Comparison of ENCODE assay signal across 19 mouse cellular contexts in the genomic region with DNA sequence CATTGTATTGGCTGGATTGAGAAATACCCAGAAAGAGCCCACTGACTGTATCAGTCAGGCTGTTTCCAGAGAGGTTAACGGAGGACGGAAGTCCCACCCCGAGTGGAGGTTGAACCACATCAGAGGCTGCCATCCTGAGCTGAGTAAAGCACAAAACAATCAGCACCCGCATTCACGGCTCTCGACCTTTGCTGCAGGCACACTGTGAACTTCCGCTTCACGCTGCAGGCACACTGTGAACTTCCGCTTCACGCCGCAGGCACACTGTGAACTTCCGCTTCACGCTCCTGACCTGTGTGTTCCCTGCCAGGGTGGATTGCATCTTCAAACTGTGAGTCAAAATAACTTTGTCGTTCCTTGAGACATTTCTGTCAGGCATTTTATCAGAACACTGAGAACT. TPM values are rescaled to one million over a fixed set of nuclear protein-coding genes. Genes with fewer than 3 reads are reported as not detected.
DNase-seq lines count a peak whose midpoint lies in the region; ATAC-seq and TF ChIP-seq lines count a peak whose summit lies in the region.
"Had no signal": no experiment of that assay in that cellular context is flagged by ENCODE, and none has a peak within 500 bp of the region (broad histone marks: within the 10 kb centered on the region; RNA-seq: fewer than 3 reads in every experiment).

No protein-coding gene starts in this region.

- no peak for TF ChIP-seq RAD21 in MEL (IDR thresholded peaks at IDR 0.05; ENCODE audit: low read depth, low read length)

- H3K4me3 ChIP-seq in MEL (ENCODE audit: control insufficient read depth in 1 of 2, insufficient read depth in 1 of 2, low read depth in 2 of 2, low read length in 2 of 2): peak overlapping the region; percentile 60 to 61
- peak overlapping the region; percentile 22; the same call in 1 of the 2 replicates for H3K4me3 ChIP-seq in liver, embryonic 12.5 days
- H3K4me3 ChIP-seq in thymus, adult 2 months (ENCODE audit: control insufficient read depth, insufficient read depth, low read length): no peak overlapping the region
- H3K4me3 ChIP-seq in midbrain, embryonic 16.5 days (ENCODE audit: low read depth, low read length): no peak overlapping the region
- H3K4me3 ChIP-seq in embryonic facial prominence, embryonic 10.5 days: no peak overlapping the region
- H3K4me3 ChIP-seq: embryonic facial prominence, embryonic 15.5 days; forebrain, embryonic 12.5 days had no signal

- peak in 1 of 2 experiments; percentile 37; a peak in 1 of 4 replicates for TF ChIP-seq EP300 in MEL (IDR thresholded peaks at IDR 0.05; ENCODE audit: low read depth in 1 of 2, low read length in 2 of 2)

- H3K36me3 ChIP-seq in MEL (ENCODE audit: control insufficient read depth in 1 of 2, insufficient read depth in 2 of 2, low read length in 2 of 2): peaks cover 0 to 3% of the 10 kb centered on the region in 2 experiments; a peak in 2 of 4 replicates
- H3K36me3 ChIP-seq in liver, embryonic 12.5 days: no peaks in the 10 kb centered on the region
- no peaks in the 10 kb centered on the region for H3K36me3 ChIP-seq in thymus, adult 2 months (ENCODE audit: control insufficient read depth, insufficient read depth, low read length)
- H3K36me3 ChIP-seq in midbrain, embryonic 16.5 days (ENCODE audit: control insufficient read depth, insufficient read depth, low read length): no peaks in the 10 kb centered on the region
- H3K36me3 ChIP-seq in embryonic facial prominence, embryonic 10.5 days (replicated peaks): no peaks in the 10 kb centered on the region
- H3K36me3 ChIP-seq: embryonic facial prominence, embryonic 15.5 days; forebrain, embryonic 12.5 days had no signal

- H3K27me3 ChIP-seq in MEL (ENCODE audit: control insufficient read depth in 1 of 2, insufficient read depth in 2 of 2, low read length in 2 of 2): no peaks in the 10 kb centered on the region; a peak in 1 of 4 replicates
- H3K27me3 ChIP-seq in liver, embryonic 12.5 days (replicated peaks): no peaks in the 10 kb centered on the region
- no peaks in the 10 kb centered on the region for H3K27me3 ChIP-seq in thymus, adult 2 months (ENCODE audit: control insufficient read depth, insufficient read depth, low read length)
- H3K27me3 ChIP-seq in midbrain, embryonic 16.5 days (ENCODE audit: control insufficient read depth, insufficient read depth, low read depth, low read length): no peaks in the 10 kb centered on the region
- no peaks in the 10 kb centered on the region for H3K27me3 ChIP-seq in embryonic facial prominence, embryonic 10.5 days (replicated peaks; ENCODE audit: low read depth, poor library complexity, severe bottlenecking)
- H3K27me3 ChIP-seq: embryonic facial prominence, embryonic 15.5 days; forebrain, embryonic 12.5 days had no signal

- H3K9me3 ChIP-seq in MEL (replicated peaks; ENCODE audit: insufficient read depth, low read length): no peaks in the 10 kb centered on the region
- no peaks in the 10 kb centered on the region for H3K9me3 ChIP-seq in liver, embryonic 12.5 days (replicated peaks)
- H3K9me3 ChIP-seq in midbrain, embryonic 16.5 days (replicated peaks; ENCODE audit: control insufficient read depth, low read length, poor library complexity, severe bottlenecking): no peaks in the 10 kb centered on the region
- no peaks in the 10 kb centered on the region for H3K9me3 ChIP-seq in embryonic facial prominence, embryonic 10.5 days
- H3K9me3 ChIP-seq: embryonic facial prominence, embryonic 15.5 days; forebrain, embryonic 12.5 days had no signal

- peak overlapping the region; percentile 98 for H3K27ac ChIP-seq in MEL (ENCODE audit: control insufficient read depth, low read depth, low read length)
- H3K27ac ChIP-seq in liver, embryonic 12.5 days: no peak overlapping the region
- no peak overlapping the region for H3K27ac ChIP-seq in thymus, adult 2 months (ENCODE audit: control insufficient read depth, insufficient read depth, low read length)
- no peak overlapping the region for H3K27ac ChIP-seq in midbrain, embryonic 16.5 days (ENCODE audit: low read length)
- H3K27ac ChIP-seq in embryonic facial prominence, embryonic 10.5 days (replicated peaks): no peak overlapping the region
- H3K27ac ChIP-seq: embryonic facial prominence, embryonic 15.5 days; forebrain, embryonic 12.5 days had no signal

- peak overlapping the region; percentile 48 for H3K4me2 ChIP-seq in liver, embryonic 12.5 days
- no peak overlapping the region for H3K4me2 ChIP-seq in midbrain, embryonic 16.5 days (ENCODE audit: low read length)
- H3K4me2 ChIP-seq: embryonic facial prominence, embryonic 15.5 days; forebrain, embryonic 12.5 days; midbrain, embryonic 11.5 days had no signal

- no peak for TF ChIP-seq CTCF in MEL (IDR thresholded peaks at IDR 0.05 in 2 of 3, conservative IDR thresholded peaks at IDR 0.05 in 1 of 3; ENCODE audit: control insufficient read depth in 1 of 3, insufficient read depth in 1 of 3, low read depth in 2 of 3, low read length in 3 of 3, poor library complexity in 1 of 3, severe bottlenecking in 1 of 3)
- no peak for TF ChIP-seq CTCF in thymus, adult 2 months (IDR thresholded peaks at IDR 0.05; ENCODE audit: borderline replicate concordance, control insufficient read depth, extremely low read depth, insufficient read depth, low read length, poor library complexity)

- peak; percentile 28 to 64; a peak in 2 of 4 replicates for TF ChIP-seq POLR2A in MEL (IDR thresholded peaks at IDR 0.05; ENCODE audit: control insufficient read depth in 1 of 2, insufficient read depth in 1 of 2, low read depth in 1 of 2, low read length in 2 of 2, poor library complexity in 1 of 2)
- no peak for TF ChIP-seq POLR2A in thymus, adult 2 months (IDR thresholded peaks at IDR 0.05; ENCODE audit: control insufficient read depth, extremely low read depth, insufficient read depth, low read length, poor library complexity)

- H3K4me1 ChIP-seq in MEL (ENCODE audit: control insufficient read depth in 1 of 2, insufficient read depth in 2 of 2, low read length in 2 of 2): peaks cover 0 to 11% of the 10 kb centered on the region in 2 experiments; a peak in 3 of 4 replicates
- peaks cover 21% of the 10 kb centered on the region for H3K4me1 ChIP-seq in liver, embryonic 12.5 days
- 0 out of 2 replicates have a peak, but pooled peaks cover 5% of the 10 kb centered on the region for H3K4me1 ChIP-seq in thymus, adult 2 months (replicated peaks; ENCODE audit: control insufficient read depth, insufficient read depth, low read length)
- H3K4me1 ChIP-seq in midbrain, embryonic 16.5 days (ENCODE audit: control insufficient read depth, insufficient read depth, low read length): no peaks in the 10 kb centered on the region
- H3K4me1 ChIP-seq in embryonic facial prominence, embryonic 10.5 days: no peaks in the 10 kb centered on the region
- H3K4me1 ChIP-seq: embryonic facial prominence, embryonic 15.5 days; forebrain, embryonic 12.5 days had no signal

- peak; percentile 98 for ATAC-seq in CD4-positive, CD25-positive, alpha-beta regulatory T cell, adult 4 months
- ATAC-seq in liver, embryonic 12.5 days: no peak
- no peak for ATAC-seq in midbrain, embryonic 16.5 days
- ATAC-seq: intestine, postnatal 0 days had no signal

- peak overlapping the region; percentile 59 for H3K9ac ChIP-seq in MEL (ENCODE audit: control insufficient read depth, low read depth, low read length, poor library complexity, severe bottlenecking)
- no peak overlapping the region for H3K9ac ChIP-seq in liver, embryonic 12.5 days
- H3K9ac ChIP-seq in midbrain, embryonic 16.5 days (ENCODE audit: low read depth, low read length): no peak overlapping the region
- H3K9ac ChIP-seq: embryonic facial prominence, embryonic 15.5 days; forebrain, embryonic 12.5 days had no signal

- peak; percentile 94 for DNase-seq in MEL (ENCODE audit: low read depth, low spot score)
- DNase-seq in thymus, adult 2 months: peak; percentile 59
- no peak for DNase-seq in gastrocnemius, adult 8-10 months (ENCODE audit: low spot score in 2 of 2)
- no peak for DNase-seq in embryonic facial prominence, embryonic 10.5 days (ENCODE audit: low spot score)
- no peak for DNase-seq in heart, postnatal 36 days
- DNase-seq: heart, postnatal 4 days; kidney, postnatal 25 days had no signal

- no peaks in the 10 kb centered on the region for H3K79me2 ChIP-seq in MEL (ENCODE audit: control insufficient read depth, insufficient read depth, low read length, poor library complexity)

- WGBS in liver, embryonic 12.5 days (ENCODE audit: insufficient replicate concordance): 49% methylated on average over 14 of the region's 14 CpGs
- WGBS in thymus, adult 2 months: 55% methylated on average over 14 of the region's 14 CpGs
- WGBS in midbrain, embryonic 16.5 days: 84% methylated on average over 14 of the region's 14 CpGs
- WGBS in embryonic facial prominence, embryonic 10.5 days: 84% methylated on average over 14 of the region's 14 CpGs

- intact Hi-C loops in heart, postnatal 36 days (cut with DNase I): no loop called here

TF ChIP-seq in MEL, 35 proteins besides CTCF, POLR2A, EP300 and RAD21 (continues in another document):
- TF ChIP-seq SMC3 (IDR thresholded peaks at IDR 0.05; ENCODE audit: low read depth, low read length) (no peak), NELFE (IDR thresholded peaks at IDR 0.05; ENCODE audit: low read depth, low read length) (peak; percentile 37; the same call in 1 of the 2 replicates), HCFC1 (IDR thresholded peaks at IDR 0.05; ENCODE audit: low read depth, low read length) (peak; percentile 78), BHLHE40 (IDR thresholded peaks at IDR 0.05; ENCODE audit: borderline replicate concordance, low read depth, low read length) (no peak; the same call in 1 of the 2 replicates), TBP (IDR thresholded peaks at IDR 0.05; ENCODE audit: low read depth, low read length) (peak; percentile 66), GABPA (IDR thresholded peaks at IDR 0.05; ENCODE audit: low read depth, low read length) (no peak), ZKSCAN1 (IDR thresholded peaks at IDR 0.05; ENCODE audit: low read depth, low read length) (peak; percentile 80), POLR2AphosphoS2 (IDR thresholded peaks at IDR 0.05; ENCODE audit: low read length) (0 out of 2 replicates have a peak, but pooled peaks have one; percentile 45), USF1 (IDR thresholded peaks at IDR 0.05; ENCODE audit: low read depth, low read length) (no peak)

RNA-seq across cellular contexts. Expression of gene Aldh8a1, which starts 42.1 kb away (rescaled TPM):
- polyA plus RNA-seq in CD4-positive, CD25-positive, alpha-beta regulatory T cell, adult 4 months (2017; shearing (Covaris generic)): not detected
- 0.04 and 0.07 TPM in 2 replicates for total RNA-seq in MEL (2012; rRNA removed)
- under 1 TPM in 1 of 2 experiments, not detected in 1; 0.07 TPM for polyA plus RNA-seq in MEL (2012; ENCODE audit: insufficient read depth in 1 of 2, insufficient read length in 2 of 2, low read depth in 1 of 2, low replicate concordance in 2 of 2, missing spikeins in 1 of 2)
- polyA plus RNA-seq in liver, embryonic 12.5 days (2016; fragmentation: Nextera tagmentation; extraction: Ambion mirVana): 5.1 and 5.6 TPM in 2 replicates
- 0.16 and 0.80 TPM in 2 replicates for polyA plus RNA-seq in thymus, adult 2 months (2012; rRNA removed)
- under 1 TPM in 1 of 4 experiments, not detected in 3; 0.13 TPM for total RNA-seq in gastrocnemius, adult 8-10 months (2022)
- polyA plus RNA-seq in midbrain, embryonic 16.5 days (2015; fragmentation: Nextera tagmentation; extraction: Ambion mirVana): not detected in 2 replicates
- 0.08 and 0.10 TPM in 2 replicates for polyA plus RNA-seq in embryonic facial prominence, embryonic 10.5 days (2016; fragmentation: Nextera tagmentation; extraction: Ambion mirVana)
- not detected for total RNA-seq in heart, postnatal 36 days (2021)
- total RNA-seq: heart, adult 18-20 months; heart, postnatal 4 days; layer of hippocampus, postnatal 14 days had no signal
- polyA plus RNA-seq: embryonic facial prominence, embryonic 15.5 days; forebrain, embryonic 12.5 days; intestine, postnatal 0 days; limb, embryonic 11.5 days; midbrain, embryonic 11.5 days; neural tube, embryonic 11.5 days; small intestine, adult 2 months had no signal

Comparison
In these comparisons a context has a peak if more than half of its experiments do, and no peak if none do; other contexts are left out.
1. DNase-seq: peak in MEL (single experiment) and thymus, adult 2 months (single experiment); none in gastrocnemius, adult 8-10 months (0 of 2), embryonic facial prominence, embryonic 10.5 days (single experiment) and heart, postnatal 36 days (0 of 2).
2. H3K4me3 ChIP-seq: peak in MEL (2 of 2) and liver, embryonic 12.5 days (single experiment); none in thymus, adult 2 months (single experiment), midbrain, embryonic 16.5 days (single experiment) and embryonic facial prominence, embryonic 10.5 days (single experiment).